Mouse (Mus musculus) lung, postnatal 14 days (tissue): ENCODE data around the gene Naaladl2.
A peak's percentile ranks its signal among the peaks of the same experiment; 100 is the strongest.
"Not testable (repeated sequence)": the region's sequence is repeated elsewhere in the genome, so short reads cannot be mapped to it uniquely, and the experiment has no call there.

Source experiments
- DNase-seq: peaks from one replicate; pipeline ENCODE4 v3.0.0; 2021

The Naaladl2 gene

GRCm38 (mm10) chr3:25143555-25144311, at the start of gene Naaladl2:
Gene Naaladl2, minus strand, starts transcription at chr3:25144261.
- DNase-seq, result peak; percentile 28

DNA sequence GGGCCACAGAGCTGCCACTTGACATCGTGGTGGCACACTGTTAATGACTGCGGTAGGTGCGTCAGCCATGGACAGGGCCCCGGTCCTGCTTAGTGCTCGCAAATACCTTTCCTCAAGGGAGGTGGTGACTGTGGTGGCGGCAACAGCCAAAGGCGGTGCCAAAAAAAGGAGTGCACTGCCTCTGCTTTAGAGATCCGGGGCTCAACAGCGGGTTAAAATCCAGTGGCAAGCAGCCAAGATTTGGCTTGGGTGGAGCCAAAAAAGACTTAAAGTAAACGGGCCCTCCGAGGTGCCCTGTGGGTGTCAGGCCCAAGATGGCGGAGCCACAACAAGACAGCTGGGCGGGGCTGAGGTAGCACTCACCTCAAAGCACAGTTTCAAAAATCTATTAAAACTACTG, 7.7 kb upstream of the Naaladl2 start:
- DNase-seq, result no peak

GRCm38 (mm10) chr3:25147271-25147670, 3.2 kb upstream of the Naaladl2 start:
- no peak for DNase-seq

DNA sequence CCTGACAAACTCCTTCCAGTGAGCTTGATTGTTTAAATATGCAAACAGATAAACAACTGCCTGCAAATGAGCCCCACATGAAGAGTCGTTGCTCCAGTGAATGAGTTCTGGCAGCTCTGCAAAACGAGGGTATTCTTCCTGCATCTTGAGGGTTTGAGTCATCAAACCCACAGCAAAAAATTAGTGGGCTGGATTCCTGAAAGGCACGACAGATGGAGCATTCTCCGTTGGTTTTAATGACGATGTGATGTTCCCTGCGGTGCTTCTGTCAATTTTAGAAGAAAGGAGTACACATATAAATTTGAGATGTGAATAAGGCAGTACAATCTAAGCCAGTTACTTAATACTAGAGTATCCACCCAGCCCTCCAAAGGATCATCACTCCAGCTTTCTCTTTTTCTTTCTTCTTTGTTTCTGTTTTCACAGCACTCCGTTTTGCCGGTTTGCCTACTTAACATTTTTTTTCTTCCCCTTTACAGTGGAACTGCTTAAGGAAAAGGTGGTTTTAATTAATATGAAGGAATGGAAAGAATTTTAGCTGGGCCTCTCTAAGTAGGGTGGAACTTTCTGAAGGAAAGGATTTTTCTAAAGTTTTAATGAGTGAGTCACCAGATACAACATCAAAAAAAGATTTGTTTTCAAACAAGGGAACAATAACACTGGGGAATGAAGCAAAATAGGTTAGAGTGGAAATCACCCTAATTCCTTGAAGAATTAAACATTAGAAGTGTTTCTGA, 1.1 kb upstream of the Naaladl2 start:
- DNase-seq, result no peak

GRCm38 (mm10) chr3:25143111-25143510, 950 bp downstream of the Naaladl2 start:
- DNase-seq, result no peak

- no peak for DNase-seq
Measured at GRCm38 (mm10) chr3:25131848-25132247, 12.2 kb downstream of the Naaladl2 start.

GRCm38 (mm10) chr3:25127864-25128263, 16.2 kb downstream of the Naaladl2 start:
- DNase-seq, result no peak

DNA sequence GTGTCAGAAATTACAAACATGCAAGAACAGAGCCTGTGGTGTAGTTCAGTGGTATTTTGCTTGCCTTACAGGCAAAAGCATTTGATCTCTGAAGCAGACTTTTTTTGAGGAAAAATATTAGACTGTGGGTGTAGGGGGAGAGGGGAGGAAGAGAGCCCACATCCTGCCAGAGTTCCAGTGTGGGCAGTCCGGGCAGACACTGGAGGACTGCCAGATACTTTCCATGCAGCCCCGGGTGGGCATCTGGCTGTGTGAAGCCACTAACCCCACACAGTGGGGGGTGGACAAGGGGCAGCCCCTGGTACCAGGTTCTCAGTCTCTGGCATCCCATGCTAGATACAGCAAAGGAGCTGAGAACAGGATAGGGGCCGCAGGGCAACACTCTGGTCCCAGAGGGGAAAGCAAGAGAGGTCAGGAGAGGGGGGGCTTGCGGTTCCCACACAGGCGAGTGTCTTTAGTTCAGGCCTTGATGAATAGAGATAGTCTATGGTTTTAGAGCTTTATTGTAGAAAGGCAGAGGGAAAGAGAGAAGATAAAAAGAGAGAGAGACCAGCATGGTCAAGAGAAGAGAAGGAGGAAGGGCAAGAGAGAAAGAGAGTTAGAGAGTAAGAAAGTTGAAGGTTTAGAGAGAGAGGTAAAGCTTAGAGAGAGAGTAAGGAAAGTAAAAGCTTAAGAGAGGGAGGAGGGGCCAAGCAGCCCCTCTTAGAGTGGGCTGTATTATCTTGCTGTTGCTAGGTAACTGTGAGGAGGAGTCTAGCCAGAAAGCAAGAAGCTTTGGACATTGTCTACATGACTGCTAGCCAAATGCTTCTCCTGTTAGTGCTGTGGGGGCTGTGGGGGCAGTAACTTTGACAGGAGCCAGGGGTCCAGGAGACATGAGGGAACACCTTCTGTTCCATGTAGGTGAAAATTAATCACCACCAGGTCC, 18.9 kb downstream of the Naaladl2 start:
- no peak for DNase-seq

DNA sequence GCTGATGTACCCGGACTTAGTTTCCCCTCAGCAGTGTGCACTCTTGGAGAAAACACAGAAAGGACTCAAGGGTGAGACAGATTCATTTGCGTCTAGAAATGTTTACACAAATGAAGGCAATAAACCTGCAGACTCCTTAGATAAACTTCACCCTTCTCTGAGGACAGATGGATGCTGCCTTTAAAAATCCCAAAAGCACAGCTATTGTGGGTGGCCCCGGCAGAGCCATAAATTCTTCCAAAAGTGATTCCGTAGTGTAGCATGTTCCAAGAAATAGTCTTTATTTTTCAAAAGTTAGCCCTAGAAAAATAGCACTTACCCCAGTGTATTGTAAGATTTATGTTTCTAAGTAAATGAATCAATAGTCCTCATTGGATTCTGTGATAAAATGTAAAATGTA, 31.0 kb downstream of the Naaladl2 start:
- DNase-seq, result no peak

- peak; percentile 19 for DNase-seq
Measured at GRCm38 (mm10) chr3:25108997-25109396, 35.1 kb downstream of the Naaladl2 start.

- DNase-seq, result no peak
Measured at GRCm38 (mm10) chr3:25092986-25093385, 51.1 kb downstream of the Naaladl2 start.

GRCm38 (mm10) chr3:25075785-25076184, 68.3 kb downstream of the Naaladl2 start:
- no peak for DNase-seq

GRCm38 (mm10) chr3:25074266-25074665, 69.8 kb downstream of the Naaladl2 start:
- DNase-seq, result no peak

GRCm38 (mm10) chr3:25073821-25074220, 70.2 kb downstream of the Naaladl2 start:
- DNase-seq, result no peak

DNA sequence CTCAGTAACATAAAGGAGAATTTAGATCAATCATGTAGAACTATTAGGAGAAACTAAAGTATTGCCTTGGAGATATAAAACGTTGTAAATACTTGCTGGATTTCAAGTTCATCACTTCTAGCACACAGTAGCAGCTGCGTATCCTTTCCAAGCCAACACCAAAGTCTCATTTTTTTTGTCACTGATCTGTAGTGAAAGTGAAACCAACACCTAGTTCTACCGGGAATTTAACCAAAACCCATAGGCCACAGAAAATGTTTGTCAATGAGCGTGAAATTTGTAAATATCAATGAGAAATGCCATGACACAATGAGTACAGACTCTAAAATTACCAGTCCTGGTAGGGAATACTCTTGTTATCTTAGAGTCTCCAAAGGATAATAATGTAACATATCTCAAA, 80.8 kb downstream of the Naaladl2 start:
- DNase-seq, result no peak

DNA sequence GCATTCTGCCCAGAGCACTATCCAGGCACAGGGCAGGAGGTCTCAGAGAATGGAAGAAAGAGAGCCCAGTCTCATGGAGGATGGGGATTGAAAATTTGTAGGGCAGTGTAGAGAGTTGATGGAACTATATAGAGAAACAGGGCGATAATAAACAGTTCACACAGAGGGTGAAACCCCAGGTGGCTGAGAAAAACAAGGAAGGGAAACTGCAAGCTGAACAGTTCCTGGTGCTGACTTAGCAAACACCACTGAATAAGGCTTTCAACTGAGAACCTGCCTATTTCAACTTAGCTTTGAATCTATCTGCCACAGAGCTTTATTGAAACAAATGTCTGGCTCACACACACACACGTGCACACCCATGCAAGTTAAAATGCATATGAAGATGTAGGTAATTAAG, 91.1 kb downstream of the Naaladl2 start:
- no peak for DNase-seq

DNA sequence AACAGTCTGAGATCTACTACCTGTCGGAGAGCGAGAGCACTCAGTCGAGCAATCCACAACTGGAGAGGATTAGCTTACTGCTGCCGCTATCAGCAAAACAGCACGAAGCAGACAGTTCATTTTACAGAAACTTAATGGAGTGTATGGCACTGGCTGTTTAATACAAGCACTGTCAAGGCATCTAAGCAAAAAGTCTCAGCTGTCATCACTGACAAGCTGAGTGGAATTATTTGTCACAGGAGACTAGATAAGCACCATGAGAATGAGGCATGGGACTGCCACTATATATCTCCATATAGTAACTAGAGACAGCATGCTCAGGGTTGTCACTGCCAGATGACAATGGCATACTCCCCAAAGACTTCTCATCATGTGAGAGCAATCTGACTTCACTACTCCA, 124.1 kb downstream of the Naaladl2 start:
- no peak for DNase-seq

DNA sequence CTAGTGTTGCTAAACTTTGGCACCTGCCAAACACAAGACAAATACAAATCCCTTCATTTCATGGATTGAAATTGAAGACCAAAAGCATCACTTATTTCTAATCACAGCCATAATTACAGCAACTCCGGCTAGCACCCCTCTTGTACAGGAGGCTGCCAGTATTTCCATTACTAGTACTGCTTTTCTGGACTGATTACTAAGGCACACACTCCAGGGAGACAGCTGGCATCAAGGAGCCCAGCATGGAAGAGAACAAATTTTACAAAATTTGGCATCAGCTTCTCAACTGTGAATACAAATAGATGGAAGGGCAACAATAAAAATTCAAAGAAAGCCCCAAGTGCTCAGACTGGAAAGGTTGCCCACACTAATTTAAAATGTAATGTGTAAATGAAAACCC, 133.3 kb downstream of the Naaladl2 start:
- no peak for DNase-seq

DNA sequence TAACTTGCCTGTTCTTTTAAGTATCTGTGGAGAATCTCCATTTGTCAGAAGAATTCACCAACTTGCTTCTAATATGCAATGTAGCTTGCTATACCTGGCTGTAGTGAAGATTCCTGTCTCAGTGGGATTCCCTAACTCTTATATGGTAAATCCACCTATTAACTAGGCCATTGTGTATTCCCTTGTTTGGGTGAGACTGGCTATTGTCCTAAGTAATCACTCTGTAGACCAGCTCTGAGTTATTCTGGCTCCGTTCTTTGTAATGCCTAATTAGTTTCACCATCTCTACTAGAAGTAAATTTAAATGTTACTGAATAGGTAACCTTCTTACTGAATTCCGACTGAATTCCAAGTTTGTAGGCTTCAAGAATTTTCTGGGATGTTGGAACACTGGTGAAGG, 137.3 kb downstream of the Naaladl2 start:
- DNase-seq, result not testable (repeated sequence)

DNA sequence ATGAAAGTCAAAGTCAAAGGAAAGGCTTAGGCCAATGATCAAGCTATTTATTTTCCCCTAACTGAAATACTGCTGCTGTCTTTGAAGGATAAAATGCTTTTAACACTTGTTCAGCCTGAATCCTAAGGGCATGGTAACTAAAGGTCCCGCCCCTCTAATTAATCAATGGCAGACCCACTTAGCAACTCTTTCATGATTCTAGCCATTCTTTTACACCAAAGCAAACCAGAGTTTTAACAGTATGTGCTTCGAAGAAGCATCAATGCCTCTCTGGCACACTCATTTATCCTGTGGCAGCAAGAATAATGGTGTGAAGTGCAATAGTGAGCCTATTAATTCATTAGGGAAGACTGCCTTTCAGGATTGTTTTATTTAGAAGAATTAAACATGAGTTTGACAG, 151.5 kb downstream of the Naaladl2 start:
- no peak for DNase-seq

DNA sequence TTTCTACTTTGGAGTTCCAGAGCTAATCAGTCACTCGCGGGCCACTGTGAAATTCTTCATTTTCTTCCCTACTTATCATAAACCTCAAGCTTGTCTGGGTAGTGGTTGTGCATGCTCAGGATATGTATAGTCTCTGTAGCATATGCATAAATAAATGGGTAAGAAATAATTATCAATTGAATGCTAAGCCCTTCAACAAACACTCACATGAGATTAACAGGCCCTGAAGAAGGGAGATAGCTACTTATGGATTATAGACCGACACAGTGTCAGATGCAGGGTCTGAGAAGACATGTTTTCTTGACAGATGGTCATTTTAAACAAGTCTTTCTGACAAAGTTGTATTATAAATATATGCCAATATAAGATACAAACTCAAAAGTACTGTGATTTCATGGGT, 152.0 kb downstream of the Naaladl2 start:
- DNase-seq, result no peak

GRCm38 (mm10) chr3:24982111-24982510, 161.9 kb downstream of the Naaladl2 start:
- DNase-seq, result no peak

DNA sequence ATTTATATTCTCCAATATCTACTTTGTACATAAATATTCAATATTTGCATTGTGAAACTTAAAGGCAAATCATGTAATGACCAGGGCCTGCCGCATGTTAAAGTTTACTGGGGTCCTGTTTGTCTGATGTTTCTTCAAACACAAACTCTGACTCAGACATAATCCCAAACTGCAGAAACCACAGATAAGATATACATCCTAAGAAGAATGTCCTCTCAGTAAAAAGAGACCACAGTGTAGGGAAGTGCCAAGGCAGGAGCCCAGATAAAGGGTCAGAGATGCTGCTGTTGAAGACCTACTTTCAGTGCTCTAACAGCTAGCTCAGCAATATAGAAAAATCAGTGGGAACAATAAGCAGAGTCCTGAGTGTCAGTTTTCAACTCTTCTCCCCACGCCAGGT, 201.9 kb downstream of the Naaladl2 start:
- DNase-seq, result no peak
